Mouse (Mus musculus): ENCODE measurements around the gene Defa25. TPM values are rescaled to one million over a fixed set of nuclear protein-coding genes. Genes with fewer than 3 reads are reported as not detected.
"Not testable (repeated sequence)": the region's sequence is repeated elsewhere in the genome, so short reads cannot be mapped to it uniquely, and the experiment has no call there.

The Defa25 gene
- not detected in 2 replicates for polyA plus RNA-seq (2016; fragmentation: Nextera tagmentation; extraction: Ambion mirVana)

DNA sequence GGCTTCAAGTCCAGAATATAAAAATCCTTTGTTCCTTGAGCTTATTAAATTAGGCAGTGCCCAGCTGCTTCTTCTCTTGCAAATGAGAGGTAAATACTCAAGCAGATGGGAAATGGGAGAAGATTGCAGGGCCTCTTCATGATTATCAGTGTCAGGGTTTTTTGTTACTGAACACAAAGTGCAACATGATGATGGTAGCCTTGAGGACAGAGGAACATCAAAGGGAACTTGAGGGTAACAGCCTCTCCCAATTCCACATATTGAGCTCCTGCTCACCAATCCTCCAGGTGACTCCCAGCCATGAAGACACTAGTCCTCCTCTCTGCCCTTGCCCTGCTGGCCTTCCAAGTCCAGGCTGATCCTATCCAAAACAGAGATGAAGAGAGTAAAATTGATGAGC is at the start of gene Defa25:
Gene Defa25 (plus strand): TSS at position 301 of the 400 bp plus-strand sequence.
- not testable (repeated sequence) for H3K4me1 ChIP-seq; H3K4me3 ChIP-seq; H3K4me2 ChIP-seq (replicated peaks); ATAC-seq (ENCODE audit: low FRiP score); H3K27me3 ChIP-seq; H3K9me3 ChIP-seq (replicated peaks); H3K9ac ChIP-seq; H3K27ac ChIP-seq; H3K36me3 ChIP-seq

DNA sequence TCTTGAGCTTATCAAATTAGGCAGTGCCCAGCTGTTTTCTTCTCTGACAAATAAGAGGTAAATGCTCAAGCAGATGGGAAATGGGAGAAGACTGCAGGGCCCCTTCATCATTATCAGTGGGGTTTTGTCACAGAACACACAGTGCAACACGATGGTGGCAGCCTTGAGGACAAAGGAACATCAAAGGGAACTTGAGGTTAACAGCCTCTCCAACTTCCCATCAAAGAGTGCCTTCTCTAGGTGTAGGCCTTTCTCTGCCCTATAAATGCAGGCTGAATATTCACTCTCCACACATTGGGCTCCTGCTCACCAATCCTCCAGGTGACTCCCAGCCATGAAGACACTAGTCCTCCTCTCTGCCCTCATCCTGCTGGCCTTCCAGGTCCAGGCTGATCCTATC is 29.5 kb upstream of the Defa25 start, which contains the start of gene Defa23:
Gene Defa23 (plus strand): TSS at position 301 of the 400 bp plus-strand sequence.
- H3K36me3 ChIP-seq; H3K4me1 ChIP-seq; H3K9ac ChIP-seq; H3K4me3 ChIP-seq; H3K27me3 ChIP-seq; H3K9me3 ChIP-seq (replicated peaks); H3K27ac ChIP-seq; H3K4me2 ChIP-seq (replicated peaks); ATAC-seq (ENCODE audit: low FRiP score): not testable (repeated sequence)
- WGBS = no CpG with 5 or more reads among the region's 1 CpGs

DNA sequence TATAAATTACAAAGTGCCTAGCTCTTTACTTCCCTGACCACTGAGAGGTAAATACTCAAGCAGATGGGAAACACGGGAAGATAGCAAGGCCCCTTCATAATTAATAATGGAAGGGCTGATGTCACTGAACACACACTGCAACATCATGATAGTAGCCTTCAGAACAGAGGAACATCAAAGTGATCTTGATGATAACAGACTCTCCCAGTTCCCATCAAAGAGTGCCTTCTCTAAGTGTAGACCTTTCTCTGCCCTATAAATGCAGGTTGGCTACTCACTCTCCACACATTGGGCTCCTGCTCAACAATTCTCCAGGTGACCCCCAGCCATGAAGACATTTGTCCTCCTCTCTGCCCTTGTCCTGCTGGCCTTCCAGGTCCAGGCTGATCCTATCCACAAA is 19.5 kb upstream of the Defa25 start, which contains the start of gene Defa35:
Gene Defa35 (plus strand): TSS at position 301 of the 400 bp plus-strand sequence.
- H3K4me2 ChIP-seq (replicated peaks); H3K27ac ChIP-seq; H3K9me3 ChIP-seq (replicated peaks); H3K4me1 ChIP-seq; H3K4me3 ChIP-seq; H3K27me3 ChIP-seq; H3K9ac ChIP-seq; H3K36me3 ChIP-seq; ATAC-seq (ENCODE audit: low FRiP score): not testable (repeated sequence)
- WGBS = 67% methylated on average over 1 of the region's 1 CpGs

DNA sequence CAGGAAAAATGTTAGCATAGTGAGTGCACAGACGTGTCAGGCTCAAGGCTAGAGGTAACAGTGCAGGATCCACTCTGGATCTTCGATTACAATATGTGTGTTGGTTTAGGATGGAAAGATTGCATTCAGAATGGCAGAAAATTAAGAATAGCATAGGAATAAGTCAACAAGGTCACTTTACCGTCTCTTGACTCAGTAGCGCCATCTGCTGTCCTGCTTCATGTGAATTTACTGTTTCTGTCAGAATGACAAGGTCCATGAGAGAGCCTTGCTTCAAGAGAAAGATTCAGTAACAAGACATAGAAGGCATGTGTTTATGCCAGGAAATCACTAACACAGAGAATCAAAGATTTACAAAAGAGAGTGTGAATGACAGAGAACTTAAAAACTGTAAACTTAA is 8.9 kb downstream of the Defa25 start:
- 42% methylated on average over 4 of the region's 4 CpGs for WGBS
- Histone ChIP-seq H3K27ac (no peak overlapping the region), H3K9me3 (replicated peaks) (peaks cover 3% of the 10 kb centered on the region; the same call in 1 of the 2 replicates), H3K27me3 (no peaks in the 10 kb centered on the region), H3K4me2 (replicated peaks) (no peak overlapping the region), H3K4me1 (no peaks in the 10 kb centered on the region), H3K9ac (no peak overlapping the region), H3K4me3 (no peak overlapping the region), H3K36me3 (no peaks in the 10 kb centered on the region)
- ATAC-seq (ENCODE audit: low FRiP score) = no peak

DNA sequence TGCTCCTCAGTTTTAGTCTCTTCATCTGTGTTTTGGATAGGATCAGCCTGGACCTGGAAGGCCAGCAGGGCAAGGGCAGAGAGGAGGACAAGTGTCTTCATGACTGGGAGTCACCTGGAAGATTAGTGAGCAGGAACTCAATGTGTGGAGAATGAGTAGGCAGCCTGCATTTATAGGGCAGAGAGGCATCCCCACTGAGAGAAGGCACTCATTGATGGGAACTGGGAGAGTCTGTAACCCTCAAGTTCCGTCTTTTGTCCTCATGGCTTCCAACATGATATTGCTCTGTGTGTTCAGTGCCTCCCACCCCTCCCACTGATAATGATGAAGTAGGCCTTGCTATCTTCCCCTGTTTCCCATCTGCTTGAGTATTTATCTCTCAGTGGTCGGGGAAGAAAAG is 11.7 kb downstream of the Defa25 start, which contains the start of gene Gm14851:
Gene Gm14851 (minus strand): TSS at position 101 of the 400 bp plus-strand sequence.
- not testable (repeated sequence) for H3K27ac ChIP-seq; ATAC-seq (ENCODE audit: low FRiP score); H3K4me2 ChIP-seq (replicated peaks); H3K9me3 ChIP-seq (replicated peaks); H3K9ac ChIP-seq; H3K36me3 ChIP-seq; H3K4me1 ChIP-seq; H3K27me3 ChIP-seq; H3K4me3 ChIP-seq
- WGBS = 100% methylated on average over 1 of the region's 2 CpGs

DNA sequence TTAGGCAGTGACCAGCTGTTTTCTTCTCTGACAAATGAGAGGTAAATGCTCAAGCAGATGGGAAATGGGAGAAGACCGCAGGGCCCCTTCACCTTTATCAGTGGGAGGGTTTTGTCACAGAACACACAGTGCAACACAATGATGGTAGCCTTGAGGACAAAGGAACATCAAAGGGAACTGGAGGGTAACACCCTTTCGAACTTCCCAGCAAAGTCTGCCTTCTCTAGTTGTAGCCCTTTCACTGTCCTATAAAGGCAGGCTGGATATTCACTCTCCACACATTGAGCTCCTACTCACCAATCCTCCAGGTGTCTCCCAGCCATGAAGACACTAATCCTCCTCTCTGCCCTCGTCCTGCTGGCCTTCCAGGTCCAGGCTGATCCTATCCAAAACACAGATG is 50.1 kb downstream of the Defa25 start, which contains the start of gene Defa30:
Gene Defa30 (plus strand): TSS at position 301 of the 400 bp plus-strand sequence.
- WGBS = 60% methylated on average over 3 of the region's 3 CpGs
- H3K27me3 ChIP-seq; H3K27ac ChIP-seq; H3K4me1 ChIP-seq; ATAC-seq (ENCODE audit: low FRiP score); H3K36me3 ChIP-seq; H3K9me3 ChIP-seq (replicated peaks); H3K4me3 ChIP-seq; H3K4me2 ChIP-seq (replicated peaks); H3K9ac ChIP-seq: not testable (repeated sequence)

Other genes with a start within 250 kb of the Defa25 start
- not detected in 2 replicates for gene Defb33, start 191.8 kb upstream of the Defa25 start, polyA plus RNA-seq (2016; fragmentation: Nextera tagmentation; extraction: Ambion mirVana)
- gene Gm15056, start 181.8 kb upstream of the Defa25 start, polyA plus RNA-seq (2016; fragmentation: Nextera tagmentation; extraction: Ambion mirVana) = not detected in 2 replicates
- not detected in 2 replicates for gene Gm6040, start 162.4 kb upstream of the Defa25 start, polyA plus RNA-seq (2016; fragmentation: Nextera tagmentation; extraction: Ambion mirVana)
- gene AY761185, start 139.7 kb upstream of the Defa25 start, polyA plus RNA-seq (2016; fragmentation: Nextera tagmentation; extraction: Ambion mirVana) = not detected in 2 replicates
- gene Defa21, start 58.9 kb upstream of the Defa25 start, polyA plus RNA-seq (2016; fragmentation: Nextera tagmentation; extraction: Ambion mirVana) = not detected in 2 replicates
- gene Defa23, start 29.4 kb upstream of the Defa25 start, polyA plus RNA-seq (2016; fragmentation: Nextera tagmentation; extraction: Ambion mirVana) = not detected in 2 replicates
- not detected in 2 replicates for gene Defa35, start 19.4 kb upstream of the Defa25 start, polyA plus RNA-seq (2016; fragmentation: Nextera tagmentation; extraction: Ambion mirVana)
- not detected in 2 replicates for gene Gm14851, start 11.6 kb downstream of the Defa25 start, polyA plus RNA-seq (2016; fragmentation: Nextera tagmentation; extraction: Ambion mirVana)
- not detected in 2 replicates for gene Defa30, start 50.2 kb downstream of the Defa25 start, polyA plus RNA-seq (2016; fragmentation: Nextera tagmentation; extraction: Ambion mirVana)
- not detected in 2 replicates for gene Defa22, start 77.8 kb downstream of the Defa25 start, polyA plus RNA-seq (2016; fragmentation: Nextera tagmentation; extraction: Ambion mirVana)
- gene Defa31, start 107.2 kb downstream of the Defa25 start, polyA plus RNA-seq (2016; fragmentation: Nextera tagmentation; extraction: Ambion mirVana) = not detected in 2 replicates
- gene Gm15293, start 117.1 kb downstream of the Defa25 start, polyA plus RNA-seq (2016; fragmentation: Nextera tagmentation; extraction: Ambion mirVana) = not detected in 2 replicates
- gene Gm15292, start 165.3 kb downstream of the Defa25 start, polyA plus RNA-seq (2016; fragmentation: Nextera tagmentation; extraction: Ambion mirVana) = not detected in 2 replicates
- gene Defa27, start 231.1 kb downstream of the Defa25 start, polyA plus RNA-seq (2016; fragmentation: Nextera tagmentation; extraction: Ambion mirVana) = not detected in 2 replicates
- gene Defa29, start 242.6 kb downstream of the Defa25 start, polyA plus RNA-seq (2016; fragmentation: Nextera tagmentation; extraction: Ambion mirVana) = not detected in 2 replicates

Measured in hindbrain, embryonic 12.5 days (tissue).